Mouse (Mus musculus): ENCODE data around the gene BC034090. TPM values are rescaled to one million over a fixed set of nuclear protein-coding genes. Genes with fewer than 3 reads are reported as not detected.

BC034090 gene
- total and polyA plus RNA-seq, 2 experiments from 2014 or later = 3.7 to 16.1 TPM

DNA sequence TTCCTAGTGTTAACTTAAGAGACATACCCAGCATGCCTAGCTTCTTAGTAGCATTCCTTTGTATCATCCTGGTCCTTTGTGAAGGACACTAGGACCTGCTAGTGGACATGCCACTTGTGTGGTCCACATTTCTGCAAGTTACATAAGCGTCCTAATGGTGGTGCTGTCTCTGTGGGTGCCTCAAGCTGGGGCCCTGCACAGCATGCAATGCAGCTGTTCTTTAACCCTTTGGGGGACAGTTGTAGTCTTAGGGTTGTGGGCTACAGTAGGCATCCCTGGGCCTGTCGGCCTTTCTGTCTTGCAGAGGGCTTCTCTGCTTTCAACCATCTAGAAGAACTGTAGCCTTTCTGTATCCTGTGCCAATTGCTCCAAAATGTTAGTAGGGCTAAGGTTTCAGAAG lies 43.3 kb downstream of the BC034090 start:
- H3K27me3 ChIP-seq (ENCODE audit: insufficient read depth, low read length) = no peaks in the 10 kb centered on the region
- peaks cover 22% of the 10 kb centered on the region for H3K4me1 ChIP-seq (ENCODE audit: insufficient read depth, low read length)
- ATAC-seq (no peak), DNase-seq (ENCODE audit: low spot score) (no peak)
- 61% methylated on average over 2 of the region's 2 CpGs for WGBS
- no peak overlapping the region for H3K9ac ChIP-seq (replicated peaks; ENCODE audit: low read length)
- H3K36me3 ChIP-seq (ENCODE audit: insufficient read depth, low read length) = no peaks in the 10 kb centered on the region
- no peak overlapping the region for H3K27ac ChIP-seq
- no peak overlapping the region for H3K4me3 ChIP-seq (ENCODE audit: low read length)
- no peak overlapping the region for H3K4me2 ChIP-seq (ENCODE audit: low read depth, low read length)
- H3K9me3 ChIP-seq (ENCODE audit: low read length) = no peaks in the 10 kb centered on the region
- no peak for TF ChIP-seq CTCF (IDR thresholded peaks at IDR 0.05; ENCODE audit: low read depth)

DNA sequence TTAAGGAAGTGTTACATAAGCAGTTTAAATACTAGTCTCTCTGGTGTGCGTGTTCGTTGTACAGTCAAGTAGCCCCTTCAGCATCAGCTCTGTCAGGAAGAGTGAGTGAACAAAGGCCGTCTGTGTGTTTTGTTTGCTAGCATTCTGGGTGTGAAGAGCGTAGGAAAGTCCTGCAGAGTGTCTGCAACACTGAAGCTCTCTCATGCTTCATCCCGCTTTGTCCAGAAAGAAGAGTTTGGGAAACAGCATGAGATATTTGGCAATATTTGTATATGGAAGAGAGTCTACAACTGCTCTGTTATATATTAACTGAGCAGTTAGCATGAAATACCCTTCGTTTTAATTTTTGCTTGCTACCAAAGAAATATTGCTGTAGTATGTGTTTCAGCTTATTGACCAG lies 44.7 kb downstream of the BC034090 start:
- H3K9ac ChIP-seq (replicated peaks; ENCODE audit: low read length) = no peak overlapping the region
- DNase-seq (ENCODE audit: low spot score) (no peak), ATAC-seq (no peak)
- no peak for TF ChIP-seq CTCF (IDR thresholded peaks at IDR 0.05; ENCODE audit: low read depth)
- H3K4me1 ChIP-seq (ENCODE audit: insufficient read depth, low read length) = peaks cover 9% of the 10 kb centered on the region
- no peak overlapping the region for H3K4me3 ChIP-seq (ENCODE audit: low read length)
- H3K9me3 ChIP-seq (ENCODE audit: low read length) = no peaks in the 10 kb centered on the region
- 0 out of 2 replicates have a peak, but pooled peaks cover 1% of the 10 kb centered on the region for H3K36me3 ChIP-seq (ENCODE audit: insufficient read depth, low read length)
- no peak overlapping the region for H3K4me2 ChIP-seq (ENCODE audit: low read depth, low read length)
- no peak overlapping the region for H3K27ac ChIP-seq
- 59% methylated on average over 6 of the region's 6 CpGs for WGBS
- no peaks in the 10 kb centered on the region for H3K27me3 ChIP-seq (ENCODE audit: insufficient read depth, low read length)

DNA sequence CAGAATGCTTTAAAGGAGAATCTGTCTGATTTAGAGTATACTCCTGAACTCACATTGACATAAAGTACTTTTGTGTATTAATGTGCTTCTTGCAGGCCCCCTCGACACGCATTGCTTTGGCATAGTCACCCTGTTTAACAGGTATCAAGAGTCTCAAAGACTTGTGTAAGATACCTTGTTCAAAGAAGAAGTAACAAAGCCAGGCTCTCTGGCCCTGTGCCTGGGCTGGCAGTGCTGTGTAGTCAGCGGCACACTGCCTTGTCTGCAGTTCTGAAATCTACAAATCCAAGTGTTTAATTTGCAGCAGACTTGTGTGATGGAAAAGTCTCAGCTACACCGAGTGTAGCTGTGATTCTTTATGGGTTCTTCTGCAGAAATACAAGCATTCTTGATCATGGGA lies 47.6 kb downstream of the BC034090 start:
- Histone ChIP-seq H3K27ac (no peak overlapping the region), H3K4me3 (ENCODE audit: low read length) (no peak overlapping the region), H3K4me1 (ENCODE audit: insufficient read depth, low read length) (peaks cover 7% of the 10 kb centered on the region), H3K9ac (replicated peaks; ENCODE audit: low read length) (no peak overlapping the region), H3K4me2 (ENCODE audit: low read depth, low read length) (no peak overlapping the region), H3K36me3 (ENCODE audit: insufficient read depth, low read length) (0 out of 2 replicates have a peak, but pooled peaks cover 7% of the 10 kb centered on the region), H3K27me3 (ENCODE audit: insufficient read depth, low read length) (no peaks in the 10 kb centered on the region), H3K9me3 (ENCODE audit: low read length) (no peaks in the 10 kb centered on the region)
- WGBS = 61% methylated on average over 4 of the region's 4 CpGs
- TF ChIP-seq CTCF (IDR thresholded peaks at IDR 0.05; ENCODE audit: low read depth) = no peak
- no peak for DNase-seq (ENCODE audit: low spot score)
- ATAC-seq = no peak

DNA sequence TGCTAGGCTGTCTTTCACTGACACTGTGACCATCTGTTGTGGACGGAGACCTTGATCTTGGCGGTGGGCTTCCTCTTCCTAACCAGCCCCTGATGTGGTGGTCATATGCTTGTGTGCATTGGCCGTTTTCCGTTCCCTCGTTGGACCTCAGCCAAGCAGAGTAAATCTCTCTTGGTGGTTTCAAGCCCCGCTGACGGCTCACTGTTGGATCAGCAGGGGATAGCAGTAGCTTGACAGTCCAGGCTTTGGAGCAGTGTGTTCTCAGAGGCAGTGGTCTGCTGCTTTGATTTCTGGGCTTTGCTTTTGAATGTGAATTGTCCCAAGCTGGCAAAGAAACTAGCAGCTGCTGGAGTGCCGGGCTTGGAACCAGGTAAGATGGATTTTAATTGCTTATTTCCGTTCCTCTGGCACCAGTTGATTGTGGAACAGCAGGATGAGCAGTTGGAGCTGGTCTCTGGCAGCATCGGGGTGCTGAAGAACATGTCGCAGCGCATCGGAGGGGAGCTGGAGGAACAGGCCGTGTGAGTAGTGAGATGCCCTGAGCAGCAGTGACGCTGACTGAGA lies 51.4 kb downstream of the BC034090 start:
- Histone ChIP-seq H3K4me2 (ENCODE audit: low read depth, low read length) (no peak overlapping the region), H3K27me3 (ENCODE audit: insufficient read depth, low read length) (no peaks in the 10 kb centered on the region), H3K36me3 (ENCODE audit: insufficient read depth, low read length) (peaks cover 7% of the 10 kb centered on the region; the same call in 1 of the 2 replicates), H3K9ac (replicated peaks; ENCODE audit: low read length) (no peak overlapping the region), H3K27ac (peak overlapping the region; percentile 37; the same call in 1 of the 2 replicates), H3K4me1 (ENCODE audit: insufficient read depth, low read length) (peaks cover 7% of the 10 kb centered on the region), H3K4me3 (ENCODE audit: low read length) (no peak overlapping the region), H3K9me3 (ENCODE audit: low read length) (no peaks in the 10 kb centered on the region)
- ATAC-seq = peak; percentile 78
- DNase-seq (ENCODE audit: low spot score) = peak; percentile 66
- TF ChIP-seq CTCF (IDR thresholded peaks at IDR 0.05; ENCODE audit: low read depth) = no peak
- WGBS = 29% methylated on average over 15 of the region's 15 CpGs

DNA sequence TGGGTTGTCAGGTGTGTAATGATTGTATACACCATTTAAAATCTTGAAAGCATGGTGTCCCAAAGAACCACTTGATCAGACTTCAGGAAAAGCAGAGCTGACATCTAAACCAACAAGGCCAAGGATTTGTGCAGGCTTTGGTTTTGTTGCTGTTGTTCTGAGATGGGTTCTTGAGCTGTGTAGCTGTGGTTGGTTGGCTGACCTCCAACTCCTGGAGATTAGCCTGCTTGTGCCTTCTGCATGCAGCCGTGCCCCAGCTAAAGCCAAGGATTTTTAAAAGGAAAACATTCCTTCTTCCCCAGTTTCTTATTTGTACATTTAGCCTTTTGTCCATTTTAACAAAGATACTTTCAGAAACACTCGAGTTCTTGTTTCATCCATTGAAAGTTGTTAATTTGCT lies 52.6 kb downstream of the BC034090 start:
- H3K36me3 ChIP-seq (ENCODE audit: insufficient read depth, low read length) = peaks cover 7% of the 10 kb centered on the region; the same call in 1 of the 2 replicates

DNA sequence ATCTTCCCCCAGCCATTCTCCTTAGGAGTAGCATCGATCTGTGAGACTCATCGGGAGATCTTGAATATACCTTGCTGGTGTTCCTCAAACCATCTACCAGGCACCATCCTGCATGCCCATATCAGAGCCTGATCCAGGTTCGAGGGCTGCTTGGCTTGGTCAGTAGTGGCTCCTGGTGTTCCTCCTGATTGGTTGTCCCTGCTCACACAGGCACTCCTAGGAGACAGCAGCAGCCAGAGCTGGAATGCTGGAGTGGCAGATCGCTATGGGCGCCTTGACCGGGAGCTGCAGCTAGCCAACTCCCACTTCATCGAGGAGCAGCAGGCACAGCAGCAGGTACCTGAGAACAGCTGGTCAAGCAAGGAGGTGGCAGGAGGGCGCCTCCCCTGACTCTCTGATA lies 53.0 kb downstream of the BC034090 start:
- WGBS = 51% methylated on average over 8 of the region's 8 CpGs
- 0 out of 2 replicates have a peak, but pooled peaks have one; percentile 34 for ATAC-seq
- Histone ChIP-seq H3K9ac (replicated peaks; ENCODE audit: low read length) (no peak overlapping the region), H3K4me1 (ENCODE audit: insufficient read depth, low read length) (peaks cover 7% of the 10 kb centered on the region), H3K36me3 (ENCODE audit: insufficient read depth, low read length) (peaks cover 7% of the 10 kb centered on the region; the same call in 1 of the 2 replicates), H3K9me3 (ENCODE audit: low read length) (no peaks in the 10 kb centered on the region), H3K27me3 (ENCODE audit: insufficient read depth, low read length) (no peaks in the 10 kb centered on the region), H3K27ac (peak overlapping the region; percentile 51), H3K4me2 (ENCODE audit: low read depth, low read length) (no peak overlapping the region), H3K4me3 (ENCODE audit: low read length) (no peak overlapping the region)
- DNase-seq (ENCODE audit: low spot score) = no peak
- TF ChIP-seq CTCF (IDR thresholded peaks at IDR 0.05; ENCODE audit: low read depth) = no peak

More for the DNA sequence above, 52.6 kb downstream of the BC034090 start:
- DNase-seq (ENCODE audit: low spot score) (peak; percentile 75), ATAC-seq (no peak)
- WGBS = 34% methylated on average over 2 of the region's 2 CpGs
- Histone ChIP-seq H3K4me1 (ENCODE audit: insufficient read depth, low read length) (peaks cover 7% of the 10 kb centered on the region), H3K4me2 (ENCODE audit: low read depth, low read length) (no peak overlapping the region), H3K9me3 (ENCODE audit: low read length) (no peaks in the 10 kb centered on the region), H3K4me3 (ENCODE audit: low read length) (no peak overlapping the region), H3K27ac (peak overlapping the region; percentile 51), H3K27me3 (ENCODE audit: insufficient read depth, low read length) (no peaks in the 10 kb centered on the region), H3K9ac (replicated peaks; ENCODE audit: low read length) (no peak overlapping the region)
- no peak for TF ChIP-seq CTCF (IDR thresholded peaks at IDR 0.05; ENCODE audit: low read depth)

DNA sequence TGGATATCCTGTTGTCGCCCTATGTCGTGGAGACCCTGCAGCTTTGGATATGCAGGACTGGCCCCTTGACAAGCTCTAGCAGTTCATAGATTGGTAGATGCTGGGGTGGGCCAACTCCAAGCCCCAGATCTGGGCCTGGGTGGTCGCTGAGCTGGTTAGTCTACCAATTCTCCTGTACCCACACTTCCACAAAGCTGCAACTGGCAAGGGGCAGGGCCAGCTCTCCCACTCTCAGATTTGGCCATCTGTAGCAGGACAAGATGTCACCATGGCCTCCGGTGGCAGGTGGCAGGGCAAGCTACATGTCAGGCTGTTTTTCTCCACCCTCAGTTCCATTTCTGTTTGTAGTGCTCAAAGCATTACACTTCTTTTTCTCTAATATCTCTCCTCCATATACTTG lies 55.6 kb downstream of the BC034090 start:
- Histone ChIP-seq H3K4me2 (ENCODE audit: low read depth, low read length) (no peak overlapping the region), H3K27me3 (ENCODE audit: insufficient read depth, low read length) (no peaks in the 10 kb centered on the region), H3K27ac (no peak overlapping the region), H3K9me3 (ENCODE audit: low read length) (no peaks in the 10 kb centered on the region), H3K36me3 (ENCODE audit: insufficient read depth, low read length) (no peaks in the 10 kb centered on the region; the same call in 1 of the 2 replicates), H3K4me1 (ENCODE audit: insufficient read depth, low read length) (peaks cover 7% of the 10 kb centered on the region), H3K9ac (replicated peaks; ENCODE audit: low read length) (no peak overlapping the region), H3K4me3 (ENCODE audit: low read length) (no peak overlapping the region)
- no peak for DNase-seq (ENCODE audit: low spot score)
- no peak; the same call in 1 of the 2 replicates for ATAC-seq
- 80% methylated on average over 4 of the region's 4 CpGs for WGBS
- TF ChIP-seq CTCF (IDR thresholded peaks at IDR 0.05; ENCODE audit: low read depth) = no peak

Measured in hindbrain, postnatal 0 days (tissue).